ENCODE assay signal across 7 mouse cellular contexts in the genomic region with DNA sequence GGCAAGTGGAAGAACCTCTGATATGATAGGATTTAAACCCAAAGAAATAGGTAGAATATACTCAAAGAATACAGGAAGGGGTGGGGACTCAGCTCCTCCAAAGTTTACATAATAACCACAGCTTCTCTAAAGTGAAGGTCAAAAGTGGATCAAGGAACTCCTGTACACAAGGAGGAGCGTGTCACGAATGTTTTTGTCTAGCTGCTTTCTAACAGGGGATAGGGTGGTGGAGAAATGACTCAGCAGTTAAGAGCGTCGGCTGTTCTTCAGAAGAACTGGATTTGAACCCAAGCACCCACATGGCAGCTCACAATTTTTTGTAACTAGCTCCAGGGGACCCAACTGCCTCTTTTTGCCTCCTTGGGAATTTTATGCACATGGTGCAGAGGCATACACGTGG. TPM values are rescaled to one million over a fixed set of nuclear protein-coding genes. Genes with fewer than 3 reads are reported as not detected.
A peak's percentile ranks its signal among the peaks of the same experiment; 100 is the strongest.
DNase-seq lines count a peak whose midpoint lies in the region; ATAC-seq and TF ChIP-seq lines count a peak whose summit lies in the region.

No protein-coding gene starts in this region.

- H3K79me2 ChIP-seq in liver, adult 2 months (ENCODE audit: control insufficient read depth, insufficient read depth, low read length): no peaks in the 10 kb centered on the region

- 0 out of 2 replicates have a peak overlapping the region, but pooled peaks have one; percentile 26 for H3K27ac ChIP-seq in lung, embryonic 15.5 days
- 0 out of 2 replicates have a peak overlapping the region, but pooled peaks have one; percentile 24 for H3K27ac ChIP-seq in liver, adult 2 months (replicated peaks; ENCODE audit: insufficient read depth, low read depth, low read length)
- H3K27ac ChIP-seq in stomach, postnatal 0 days (replicated peaks): no peak overlapping the region

- H3K9me3 ChIP-seq in lung, embryonic 15.5 days: no peaks in the 10 kb centered on the region
- no peaks in the 10 kb centered on the region for H3K9me3 ChIP-seq in stomach, postnatal 0 days (ENCODE audit: control insufficient read depth, low read length)

- no peak overlapping the region for H3K4me3 ChIP-seq in lung, embryonic 15.5 days
- no peak overlapping the region for H3K4me3 ChIP-seq in lung, adult 2 months (replicated peaks; ENCODE audit: extremely low read depth, low read depth, low read length)
- no peak overlapping the region for H3K4me3 ChIP-seq in liver, adult 2 months (ENCODE audit: insufficient read depth, low read depth, low read length)
- no peak overlapping the region for H3K4me3 ChIP-seq in stomach, postnatal 0 days (ENCODE audit: low read depth, low read length)

- peaks cover 16% of the 10 kb centered on the region for H3K4me1 ChIP-seq in lung, embryonic 15.5 days
- peaks cover 8% of the 10 kb centered on the region for H3K4me1 ChIP-seq in lung, adult 2 months (ENCODE audit: control insufficient read depth, insufficient read depth, low read length)
- peaks cover 3% of the 10 kb centered on the region; the same call in 1 of the 2 replicates for H3K4me1 ChIP-seq in liver, adult 2 months (ENCODE audit: control insufficient read depth, insufficient read depth, low read length)
- H3K4me1 ChIP-seq in stomach, postnatal 0 days (replicated peaks; ENCODE audit: control insufficient read depth, insufficient read depth): no peaks in the 10 kb centered on the region

- no peak for TF ChIP-seq CTCF in lung, adult 2 months (IDR thresholded peaks at IDR 0.05; ENCODE audit: insufficient read depth, low read length)
- TF ChIP-seq CTCF in liver, adult 2 months (IDR thresholded peaks at IDR 0.05; ENCODE audit: low read depth, low read length): no peak
- TF ChIP-seq CTCF in stomach, postnatal 0 days (IDR thresholded peaks at IDR 0.05; ENCODE audit: low read depth): no peak

- WGBS in lung, embryonic 15.5 days: 74% methylated on average over 5 of the region's 5 CpGs
- WGBS in lung, adult 2 months: 38% methylated on average over 5 of the region's 5 CpGs
- WGBS in liver, adult 2 months: 78% methylated on average over 5 of the region's 5 CpGs
- 70% methylated on average over 5 of the region's 5 CpGs for WGBS in stomach, postnatal 0 days

- H3K9ac ChIP-seq in lung, embryonic 15.5 days: no peak overlapping the region
- no peak overlapping the region for H3K9ac ChIP-seq in liver, adult 2 months (ENCODE audit: low read depth, low read length)
- H3K9ac ChIP-seq in stomach, postnatal 0 days (ENCODE audit: low read length): no peak overlapping the region

- no peak for ATAC-seq in lung, embryonic 15.5 days (ENCODE audit: borderline replicate concordance, extremely low read depth, low FRiP score, low TSS enrichment)
- 0 out of 2 replicates have a peak, but pooled peaks have one; percentile 45 for ATAC-seq in stomach, postnatal 0 days (ENCODE audit: low FRiP score, low TSS enrichment)

- no peak for DNase-seq in lung, adult 2 months
- DNase-seq in R1 (ENCODE audit: low read depth, low spot score): peak; percentile 65
- DNase-seq in liver, adult 2 months (ENCODE audit: extremely low read depth, low read depth, low spot score): no peak
- DNase-seq in stomach, postnatal 0 days (ENCODE audit: low spot score): no peak
- no peak for DNase-seq in cerebellum, postnatal 4 days (ENCODE audit: low spot score in 2 of 2)
- DNase-seq in embryo, embryonic 10.5 days (ENCODE audit: low spot score): no peak

- no peak for TF ChIP-seq EP300 in stomach, postnatal 0 days (optimal IDR thresholded peaks at IDR 0.05)

- H3K36me3 ChIP-seq in lung, embryonic 15.5 days: peaks cover 24% of the 10 kb centered on the region
- H3K36me3 ChIP-seq in liver, adult 2 months (ENCODE audit: control insufficient read depth, insufficient read depth, low read length): peaks cover 19% of the 10 kb centered on the region
- H3K36me3 ChIP-seq in stomach, postnatal 0 days (ENCODE audit: control insufficient read depth, insufficient read depth, low read length): peaks cover 15% of the 10 kb centered on the region

- H3K27me3 ChIP-seq in lung, embryonic 15.5 days: no peaks in the 10 kb centered on the region
- H3K27me3 ChIP-seq in liver, adult 2 months (ENCODE audit: control insufficient read depth, insufficient read depth, low read length): no peaks in the 10 kb centered on the region
- no peaks in the 10 kb centered on the region for H3K27me3 ChIP-seq in stomach, postnatal 0 days (ENCODE audit: control insufficient read depth, insufficient read depth, low read length)

- no peak for TF ChIP-seq POLR2A in lung, adult 2 months (IDR thresholded peaks at IDR 0.05; ENCODE audit: borderline replicate concordance, extremely low read depth, low read depth, low read length)
- TF ChIP-seq POLR2A in liver, adult 2 months (IDR thresholded peaks at IDR 0.05; ENCODE audit: extremely low read depth, insufficient read depth, low read length): no peak

- H3K4me2 ChIP-seq in lung, embryonic 15.5 days: no peak overlapping the region
- H3K4me2 ChIP-seq in stomach, postnatal 0 days (replicated peaks; ENCODE audit: low read depth): no peak overlapping the region

RNA-seq across cellular contexts. Expression of a gene that starts 22.8 kb away (rescaled TPM):
- 92.2 and 99.2 TPM in 2 replicates for polyA plus RNA-seq in lung, embryonic 15.5 days (2015; fragmentation: Nextera tagmentation; extraction: Ambion mirVana)
- 2.6 and 5.4 TPM in 2 replicates for polyA plus RNA-seq in lung, adult 2 months (2012; rRNA removed)
- total RNA-seq in liver, adult 2 months (2014; rRNA removed): 22.5 and 22.7 TPM in 2 replicates
- polyA plus RNA-seq in liver, adult 2 months (2012; rRNA removed): 5.9 and 6.1 TPM in 2 replicates
- polyA plus RNA-seq in stomach, postnatal 0 days (2015; fragmentation: Nextera tagmentation; extraction: Ambion mirVana): 24.0 and 25.0 TPM in 2 replicates

RNA-seq across cellular contexts. Expression of a gene that starts 22.8 kb away (rescaled TPM):
- 10.5 and 13.4 TPM in 2 replicates for polyA plus RNA-seq in lung, embryonic 15.5 days (2015; fragmentation: Nextera tagmentation; extraction: Ambion mirVana)
- polyA plus RNA-seq in lung, adult 2 months (2012; rRNA removed): 0.81 and 1.8 TPM in 2 replicates
- total RNA-seq in liver, adult 2 months (2014; rRNA removed): 4.1 and 4.6 TPM in 2 replicates
- polyA plus RNA-seq in liver, adult 2 months (2012; rRNA removed): 0.55 and 0.63 TPM in 2 replicates
- 4.0 and 6.1 TPM in 2 replicates for polyA plus RNA-seq in stomach, postnatal 0 days (2015; fragmentation: Nextera tagmentation; extraction: Ambion mirVana)
